Mouse (Mus musculus) intestine, postnatal 0 days (tissue): Measurements from ENCODE around the gene Bcas3. TPM values are rescaled to one million over a fixed set of nuclear protein-coding genes. Genes with fewer than 3 reads are reported as not detected.

Experiments
- ATAC-seq: fragments of 200-750 bp; cut with Nextera tagmentation; 2 replicates; pipeline ENCODE4 v1.8.0; 2017; ENCODE audit warnings: mild to moderate bottlenecking, moderate TSS enrichment, moderate library complexity
- H3K27ac ChIP-seq: fragments of 300-500 bp; sonication (generic); 2 replicates; pipeline ENCODE4 v1.5.1; 2014; ENCODE audit warnings: mild to moderate bottlenecking, low read depth, low read length, moderate library complexity
- H3K27me3 ChIP-seq: fragments of 300-500 bp; sonication (generic); replicated peaks from 2 replicates; pipeline ENCODE4 v1.6.1; 2014; ENCODE audit warnings: low read length, mixed read lengths; ENCODE audit not compliant: control insufficient read depth, insufficient read depth
- H3K36me3 ChIP-seq: fragments of 300-500 bp; sonication (generic); 2 replicates; pipeline ENCODE4 v1.6.1; 2014; ENCODE audit warnings: mild to moderate bottlenecking, moderate library complexity; ENCODE audit not compliant: control insufficient read depth, insufficient read depth
- H3K4me1 ChIP-seq: fragments of 300-500 bp; sonication (generic); replicated peaks from 2 replicates; pipeline ENCODE4 v1.6.1; 2014; ENCODE audit warnings: antibody characterized with exemption, low read length, mixed read lengths; ENCODE audit not compliant: control insufficient read depth, insufficient read depth
- H3K4me2 ChIP-seq: fragments of 300-500 bp; sonication (generic); replicated peaks from 2 replicates; pipeline ENCODE4 v1.6.1; 2014; ENCODE audit warnings: low read depth, mild to moderate bottlenecking, moderate library complexity
- H3K4me3 ChIP-seq: fragments of 300-500 bp; sonication (generic); 2 replicates; pipeline ENCODE4 v1.5.1; 2014; ENCODE audit warnings: low read depth, low read length
- H3K9ac ChIP-seq: fragments of 300-500 bp; sonication (generic); 2 replicates; pipeline ENCODE4 v1.6.1; 2014; ENCODE audit warnings: mild to moderate bottlenecking, low read depth, low read length
- H3K9me3 ChIP-seq: fragments of 300-500 bp; sonication (generic); 2 replicates; pipeline ENCODE4 v1.6.1; 2016; ENCODE audit warnings: mixed run types; ENCODE audit not compliant: control insufficient read depth
- CTCF ChIP-seq: sonication (generic); IDR thresholded peaks from 2 replicates; pipeline ENCODE4 v1.5.1; 2016; ENCODE audit warnings: low read depth, mild to moderate bottlenecking, control low read depth, antibody characterized with exemption, moderate library complexity
- WGBS: fragments of 180-500 bp; shearing (Covaris S2); extraction: QIAGEN DNeasy Blood & Tissue Kit; methylation state at CpG from one replicate; pipeline ENCODE4 v1.1.7; 2014; 5-methylcytosine and 5-hydroxymethylcytosine counted together
- polyA plus RNA-seq: library from polyadenylated mRNA; unstranded; fragments of >200 nt; fragmentation: Nextera tagmentation; extraction: Ambion mirVana; gene quantifications from 2 replicates; pipeline ENCODE4 v1.2.1, GENCODE M21; 2015

Bcas3 gene
- polyA plus RNA-seq, 1 experiment from 2014 or later = 17.2 TPM

- TF ChIP-seq CTCF = no peak
- no peak overlapping the region for H3K27ac ChIP-seq
Measured at GRCm38 (mm10) chr11:85766811-85767210, 413.8 kb downstream of the Bcas3 start.

DNA sequence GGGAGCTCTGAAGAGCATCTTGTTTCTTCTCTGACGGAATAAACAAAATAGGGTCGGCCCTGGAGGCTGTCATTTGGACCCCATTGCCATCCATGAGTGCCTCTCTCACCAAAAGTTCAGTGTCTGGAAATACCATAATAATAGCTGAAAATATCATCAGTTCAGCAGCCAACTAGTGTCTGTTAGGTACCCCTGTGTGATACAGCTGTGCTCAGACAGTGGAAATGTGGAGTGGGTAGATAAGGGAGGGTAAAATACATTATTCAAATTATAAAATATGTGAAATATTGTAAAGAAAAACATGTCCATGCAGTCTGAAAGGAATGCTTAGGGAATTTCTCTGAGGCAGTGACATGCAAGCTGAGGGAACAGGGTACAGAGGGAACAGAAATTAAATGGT, 416.8 kb downstream of the Bcas3 start:
- no peak for ATAC-seq

More at GRCm38 (mm10) chr11:85766811-85767210, 413.8 kb downstream of the Bcas3 start:
- no peak for ATAC-seq
- Histone ChIP-seq H3K27me3 (no peaks in the 10 kb centered on the region), H3K9ac (no peak overlapping the region), H3K4me1 (no peaks in the 10 kb centered on the region), H3K9me3 (no peaks in the 10 kb centered on the region), H3K4me3 (no peak overlapping the region), H3K4me2 (no peak overlapping the region), H3K36me3 (no peaks in the 10 kb centered on the region)
- whole genome bisulfite sequencing = 72% methylated on average over 6 of the region's 6 CpGs

DNA sequence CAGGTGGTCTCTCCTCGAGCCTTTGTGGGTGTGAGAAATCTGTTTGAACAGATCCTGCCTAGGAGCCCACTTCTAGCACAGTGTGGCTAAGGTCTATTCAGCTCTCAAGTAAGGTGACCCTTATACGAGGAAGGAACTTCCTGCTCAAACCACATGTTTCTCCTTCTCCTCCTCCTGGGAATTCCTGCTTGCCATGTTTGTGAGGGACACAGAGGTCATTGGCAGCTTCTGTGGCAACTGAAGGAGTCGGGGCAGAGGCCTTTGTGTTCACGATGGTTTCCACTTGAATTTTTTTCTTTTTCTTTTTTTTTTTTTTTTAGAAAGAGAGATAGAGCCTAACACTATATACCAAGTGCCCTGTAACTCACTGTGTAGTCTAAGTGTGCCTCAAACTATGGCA, 420.4 kb downstream of the Bcas3 start:
- Histone ChIP-seq H3K4me1 (no peaks in the 10 kb centered on the region; the same call in 1 of the 2 replicates), H3K27me3 (no peaks in the 10 kb centered on the region), H3K4me3 (no peak overlapping the region), H3K27ac (no peak overlapping the region), H3K4me2 (no peak overlapping the region), H3K36me3 (no peaks in the 10 kb centered on the region), H3K9me3 (no peaks in the 10 kb centered on the region), H3K9ac (no peak overlapping the region)
- TF ChIP-seq CTCF = no peak
- 74% methylated on average over 4 of the region's 4 CpGs for WGBS
- no peak for ATAC-seq

More for the DNA sequence above, 416.8 kb downstream of the Bcas3 start:
- H3K27me3 ChIP-seq = no peaks in the 10 kb centered on the region
- 93% methylated on average over 2 of the region's 2 CpGs for WGBS
- no peaks in the 10 kb centered on the region for H3K36me3 ChIP-seq
- H3K9me3 ChIP-seq = no peaks in the 10 kb centered on the region
- no peak overlapping the region for H3K27ac ChIP-seq
- H3K9ac ChIP-seq = no peak overlapping the region
- H3K4me2 ChIP-seq = no peak overlapping the region
- no peak overlapping the region for H3K4me3 ChIP-seq
- no peaks in the 10 kb centered on the region for H3K4me1 ChIP-seq
- no peak for TF ChIP-seq CTCF

DNA sequence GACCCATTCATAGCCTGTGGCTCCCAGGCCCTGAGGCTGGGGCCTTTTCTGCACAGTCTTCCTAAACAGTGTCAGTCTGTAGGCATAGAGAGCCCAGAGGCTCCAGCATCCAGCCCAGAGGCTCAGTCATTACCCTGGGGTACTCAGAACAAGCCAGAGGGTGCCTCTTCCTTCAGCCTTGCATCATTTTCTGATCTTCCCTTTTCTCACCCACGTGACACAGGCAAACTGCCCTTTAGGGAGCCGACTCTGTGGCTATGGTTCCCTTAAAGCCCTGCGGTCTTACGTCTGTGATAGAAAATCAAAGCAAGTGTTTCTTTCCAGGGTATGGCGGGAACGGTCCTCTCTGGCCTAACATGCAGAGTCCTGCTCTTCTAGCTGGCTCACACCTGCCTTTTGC, 421.7 kb downstream of the Bcas3 start:
- no peaks in the 10 kb centered on the region for H3K36me3 ChIP-seq
- no peaks in the 10 kb centered on the region for H3K9me3 ChIP-seq
- no peak overlapping the region for H3K4me2 ChIP-seq
- no peak for ATAC-seq
- no peaks in the 10 kb centered on the region; the same call in 1 of the 2 replicates for H3K4me1 ChIP-seq
- H3K9ac ChIP-seq = no peak overlapping the region
- H3K27me3 ChIP-seq = no peaks in the 10 kb centered on the region
- TF ChIP-seq CTCF = no peak
- WGBS = 79% methylated on average over 6 of the region's 6 CpGs
- no peak overlapping the region for H3K27ac ChIP-seq
- no peak overlapping the region for H3K4me3 ChIP-seq

DNA sequence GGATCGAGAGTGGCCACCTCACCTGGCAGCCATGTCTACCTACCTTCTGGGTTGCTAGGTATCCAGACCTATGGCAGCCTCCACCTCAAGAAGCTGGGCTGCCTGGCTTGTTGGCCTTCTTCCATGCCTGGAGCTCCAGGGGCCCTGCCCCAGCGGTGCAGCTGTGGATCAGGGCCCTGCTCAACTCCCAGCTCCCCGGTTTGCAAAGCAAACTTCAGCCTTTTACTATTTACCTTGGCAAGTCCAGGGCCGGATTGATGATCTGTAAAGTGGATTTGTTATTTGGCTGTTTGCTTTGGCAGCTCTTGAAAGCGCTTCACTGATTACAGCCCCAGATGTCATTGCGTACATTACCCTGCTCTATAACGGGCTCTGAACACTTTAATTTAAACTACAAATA, 422.5 kb downstream of the Bcas3 start:
- H3K27ac ChIP-seq = no peak overlapping the region
- H3K9me3 ChIP-seq = no peaks in the 10 kb centered on the region
- 17% methylated on average over 7 of the region's 7 CpGs for WGBS
- H3K9ac ChIP-seq = no peak overlapping the region
- ATAC-seq = peak; percentile 31; the same call in 1 of the 2 replicates
- no peak for TF ChIP-seq CTCF
- no peak overlapping the region for H3K4me2 ChIP-seq
- 0 out of 2 replicates have a peak, but pooled peaks cover 1% of the 10 kb centered on the region for H3K27me3 ChIP-seq
- H3K4me1 ChIP-seq = no peaks in the 10 kb centered on the region; the same call in 1 of the 2 replicates
- no peak overlapping the region for H3K4me3 ChIP-seq
- H3K36me3 ChIP-seq = no peaks in the 10 kb centered on the region

DNA sequence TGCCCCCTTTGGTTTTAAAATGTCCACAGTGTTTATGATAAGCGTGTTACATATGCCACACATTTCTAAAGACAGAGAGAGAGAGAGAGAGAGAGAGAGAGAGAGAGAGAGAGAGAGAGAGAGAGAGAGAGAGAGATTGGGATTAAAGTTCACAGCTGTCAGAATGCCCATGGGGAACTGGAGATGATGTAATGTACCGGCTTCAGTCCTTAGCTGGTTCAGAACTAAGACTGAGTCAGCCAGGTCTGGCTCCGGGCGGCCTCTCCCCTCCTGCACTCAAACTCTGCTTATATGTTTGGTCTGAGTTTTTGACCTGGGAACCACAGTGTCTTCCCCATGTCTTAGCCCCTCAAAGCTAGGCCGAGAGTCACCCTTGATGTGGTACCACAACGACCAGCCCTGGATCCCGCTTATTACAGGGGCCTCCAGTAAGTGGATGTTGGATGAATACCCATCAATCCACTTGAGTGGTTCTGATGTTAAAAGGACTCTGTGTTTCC, 423.9 kb downstream of the Bcas3 start:
- 75% methylated on average over 7 of the region's 7 CpGs for WGBS

More for the DNA sequence above, 423.9 kb downstream of the Bcas3 start:
- H3K9me3 ChIP-seq = no peaks in the 10 kb centered on the region
- no peak overlapping the region for H3K4me3 ChIP-seq
- H3K4me2 ChIP-seq = no peak overlapping the region
- no peak for ATAC-seq
- no peak for TF ChIP-seq CTCF
- H3K4me1 ChIP-seq = no peaks in the 10 kb centered on the region; the same call in 1 of the 2 replicates
- no peak overlapping the region for H3K9ac ChIP-seq
- H3K36me3 ChIP-seq = no peaks in the 10 kb centered on the region
- 0 out of 2 replicates have a peak, but pooled peaks cover 3% of the 10 kb centered on the region for H3K27me3 ChIP-seq
- H3K27ac ChIP-seq = no peak overlapping the region
